20 mouse cellular contexts compared by ENCODE assay signal in the genomic region with DNA sequence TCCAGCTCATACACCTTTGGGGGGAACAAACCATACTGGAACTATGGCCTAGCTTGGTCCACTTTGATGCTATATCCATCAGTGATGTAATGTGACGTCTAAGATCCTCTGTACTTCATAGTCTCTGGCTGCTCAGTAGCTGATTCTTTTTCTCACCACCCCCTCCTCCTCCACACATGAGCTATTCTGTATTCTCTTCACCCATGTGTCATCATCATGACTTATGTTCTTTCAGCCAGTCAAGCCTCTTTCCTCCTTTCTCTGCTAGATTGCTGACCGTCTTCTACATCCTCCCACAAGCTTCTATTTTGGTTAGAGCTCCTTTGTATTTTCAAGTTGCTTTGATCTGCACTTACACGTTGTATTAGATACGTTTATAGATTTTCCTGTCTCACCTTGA.
A peak's percentile ranks its signal among the peaks of the same experiment; 100 is the strongest.
DNase-seq lines count a peak whose midpoint lies in the region; ATAC-seq lines count a peak whose summit lies in the region.
"Had no signal": no experiment of that assay in that cellular context is flagged by ENCODE, and none has a peak within 500 bp of the region (broad histone marks: within the 10 kb centered on the region; RNA-seq: fewer than 3 reads in every experiment).

No protein-coding gene starts in this region.

- DNase-seq in frontal cortex, postnatal 10 days (ENCODE audit: low spot score in 2 of 2): no peak
- peak; percentile 31 for DNase-seq in left cerebral cortex, adult 11 months (ENCODE audit: low spot score)
- DNase-seq in left cerebral cortex, postnatal 10 days (ENCODE audit: extremely low spot score in 1 of 2, low spot score in 2 of 2): no peak
- DNase-seq in right cerebral cortex, postnatal 25 days: peak; percentile 21
- DNase-seq in right cerebral cortex, postnatal 14 days: no peak
- DNase-seq in thymus, postnatal 10 days (ENCODE audit: low spot score in 2 of 2): no peak
- DNase-seq: adrenal gland, postnatal 10 days; B cell, adult 2 months; cerebellum, adult 11-12 months; cerebellum, adult 9-10 months; cerebellum, postnatal 25 days; gastrocnemius, adult 2 months; gastrocnemius, postnatal 25 days; heart, postnatal 10 days; heart, postnatal 4 days had no signal

- intact Hi-C loops in left cerebral cortex, postnatal 10 days (cut with DNase I): no loop called here

- ATAC-seq in frontal cortex, adult (ENCODE audit: low TSS enrichment): peak; percentile 59
- no peak for ATAC-seq in activated CD4-positive, CD25-positive, alpha-beta regulatory T cell, adult 4 months
- ATAC-seq: CD4-positive, CD25-positive, alpha-beta regulatory T cell, adult 4 months; forebrain, embryonic 16.5 days; hindbrain, embryonic 16.5 days had no signal

Comparison
In these comparisons a context has a peak if more than half of its experiments do, and no peak if none do; other contexts are left out.
1. DNase-seq: peak in left cerebral cortex, adult 11 months (single experiment) and right cerebral cortex, postnatal 25 days (single experiment); none in frontal cortex, postnatal 10 days (0 of 2), left cerebral cortex, postnatal 10 days (0 of 2), right cerebral cortex, postnatal 14 days (single experiment) and thymus, postnatal 10 days (0 of 2).